Mouse (Mus musculus) CH12.LX (cell line): ENCODE data around the gene Gm26992.
A peak's percentile ranks its signal among the peaks of the same experiment; 100 is the strongest.

Experiments used
- CTCF ChIP-seq, 2 experiments: IDR thresholded peaks in 1 of 2; conservative IDR thresholded peaks in 1 of 2; 2 replicates each; pipeline ENCODE4 v1.5.1; 2011 to 2012; ENCODE audit warnings: low read depth in 2 of 2, low read length in 2 of 2, improper control_type of control experiment in 1 of 2, inconsistent platforms in 1 of 2, mild to moderate bottlenecking in 1 of 2, moderate library complexity in 1 of 2
- E2F4 ChIP-seq: IDR thresholded peaks from 2 replicates; pipeline ENCODE4 v1.6.1; 2011; ENCODE audit warnings: low read depth, low read length, improper control_type of control experiment; ENCODE audit not compliant: insufficient replicate concordance
- ELF1 ChIP-seq: IDR thresholded peaks from 2 replicates; pipeline ENCODE4 v1.6.1; 2014; ENCODE audit warnings: low read depth, mild to moderate bottlenecking, inconsistent platforms, low read length, improper control_type of control experiment
- POLR2AphosphoS2 ChIP-seq: IDR thresholded peaks from 2 replicates; pipeline ENCODE4 v1.6.1; 2011; ENCODE audit warnings: low read depth, low read length, improper control_type of control experiment
- TCF12 ChIP-seq: IDR thresholded peaks from 2 replicates; pipeline ENCODE4 v1.6.1; 2014; ENCODE audit warnings: low read depth, mild to moderate bottlenecking, inconsistent platforms, low read length, improper control_type of control experiment
- USF1 ChIP-seq: IDR thresholded peaks from 2 replicates; pipeline ENCODE4 v1.6.1; 2014; ENCODE audit warnings: low read depth, mild to moderate bottlenecking, inconsistent platforms, low read length, improper control_type of control experiment

DNA sequence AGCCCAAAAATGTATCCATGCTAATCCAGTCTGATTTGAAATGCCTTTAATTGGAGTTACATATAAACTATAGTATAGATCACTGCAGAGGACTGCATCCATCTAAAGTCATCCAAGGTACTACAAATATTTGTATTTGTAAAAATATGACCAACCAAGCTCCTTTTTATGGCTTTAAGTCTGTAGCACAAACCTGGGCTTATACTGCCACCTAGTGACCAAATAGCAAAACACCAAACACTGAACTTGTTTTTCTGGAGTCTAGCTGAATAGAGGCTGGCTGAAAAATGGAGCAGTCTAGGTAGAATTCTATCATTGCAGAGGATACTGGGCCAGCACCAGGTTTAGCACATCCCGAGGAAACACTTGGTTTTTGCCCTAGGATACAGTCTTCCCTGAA, 19.0 kb downstream of the Gm26992 start:
- TF ChIP-seq ELF1 (no peak), TCF12 (no peak), E2F4 (no peak), POLR2AphosphoS2 (no peak), CTCF (conservative IDR thresholded peaks at IDR 0.05 in 1 of 2, IDR thresholded peaks at IDR 0.05 in 1 of 2; ENCODE audit: low read depth in 2 of 2, low read length in 2 of 2) (peak; percentile 37 to 80), USF1 (no peak)
